Mouse (Mus musculus): Measurements from ENCODE around the gene Ntrk1.

GRCm38 (mm10) chr3:87733984-87734761 lies 60.8 kb downstream of the Ntrk1 start:
- no peak for TF ChIP-seq EP300 (IDR thresholded peaks at IDR 0.05; ENCODE audit: low read length)
- no peak for TF ChIP-seq E2F4 (IDR thresholded peaks at IDR 0.05; ENCODE audit: insufficient replicate concordance, low read depth, low read length)
- no peak for TF ChIP-seq POLR2AphosphoS2 (IDR thresholded peaks at IDR 0.05; ENCODE audit: low read depth, low read length)
- no peak for TF ChIP-seq MAFK (IDR thresholded peaks at IDR 0.05; ENCODE audit: insufficient replicate concordance, low read length)
- TF ChIP-seq MAX (IDR thresholded peaks at IDR 0.05; ENCODE audit: low read length): no peak
- no peak for TF ChIP-seq RAD21 (IDR thresholded peaks at IDR 0.05; ENCODE audit: low read depth, low read length)
- no peak for TF ChIP-seq ZKSCAN1 (IDR thresholded peaks at IDR 0.05; ENCODE audit: borderline replicate concordance, low read depth, low read length)
